Mouse (Mus musculus): Measurements from ENCODE around the gene Bricd5. TPM values are rescaled to one million over a fixed set of nuclear protein-coding genes. Genes with fewer than 3 reads are reported as not detected.

Gene Bricd5
- total RNA-seq, 2 experiments from 2014 or later = 0.38 TPM; not detected in 1

DNA sequence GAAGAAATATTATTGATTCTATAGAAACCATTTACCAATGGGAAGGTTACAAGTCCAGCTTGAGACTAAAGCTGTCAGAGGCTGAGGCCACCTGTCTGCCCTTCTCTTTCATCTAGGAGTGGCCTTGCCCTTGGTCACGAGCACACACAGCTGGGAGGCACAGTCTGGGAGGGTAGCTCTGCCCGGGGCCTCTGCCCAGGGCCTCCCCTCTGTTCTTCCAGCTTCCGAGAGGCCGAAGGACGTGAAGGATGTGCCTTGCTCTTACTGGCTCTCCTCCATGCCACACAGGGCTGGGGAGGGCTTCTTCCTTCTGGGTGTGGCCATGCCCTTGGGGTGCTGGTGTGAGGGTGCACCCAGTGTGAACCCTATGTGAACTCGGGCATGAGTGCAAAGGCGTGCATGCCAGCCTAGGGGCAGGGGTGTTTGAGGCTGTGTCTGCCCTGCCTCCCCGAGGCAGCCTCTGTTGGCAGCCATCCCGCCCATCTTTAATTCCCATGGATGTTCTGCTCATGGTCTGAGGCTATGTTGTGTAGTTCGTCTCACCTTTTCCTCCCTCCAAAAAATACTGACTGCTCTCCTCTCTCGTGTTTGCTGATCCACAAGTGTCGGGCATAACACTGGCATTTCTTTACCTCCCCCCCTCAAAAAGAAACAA, 34.2 kb downstream of the Bricd5 start:
- intact Hi-C loops (cut with DNase I) = no loop called here
- DNase-seq = no peak

DNA sequence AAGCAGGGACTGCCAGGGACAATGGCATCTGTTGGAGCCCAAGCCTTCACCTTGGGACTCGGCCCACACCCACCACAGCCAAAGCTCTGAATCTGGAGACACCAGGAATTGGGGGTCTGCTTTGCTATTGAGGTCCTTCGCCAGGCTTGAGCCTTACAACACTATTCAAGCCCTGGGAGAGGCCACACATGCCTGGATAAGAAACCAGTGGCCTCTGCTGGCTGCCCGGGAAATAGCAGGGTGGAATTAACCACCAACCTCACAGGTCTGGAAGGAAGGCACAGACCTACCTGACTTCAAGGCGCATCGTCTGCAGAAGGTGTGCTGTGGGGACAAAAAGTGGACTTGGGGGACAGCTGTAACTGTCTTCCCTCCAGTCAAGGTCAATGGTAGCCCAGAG, 39.9 kb downstream of the Bricd5 start:
- intact Hi-C loops (cut with DNase I) = loop anchor here (2.0 kb wide), 1 partner anchor 19 kb away; no protein-coding TSS in a partner anchor

DNA sequence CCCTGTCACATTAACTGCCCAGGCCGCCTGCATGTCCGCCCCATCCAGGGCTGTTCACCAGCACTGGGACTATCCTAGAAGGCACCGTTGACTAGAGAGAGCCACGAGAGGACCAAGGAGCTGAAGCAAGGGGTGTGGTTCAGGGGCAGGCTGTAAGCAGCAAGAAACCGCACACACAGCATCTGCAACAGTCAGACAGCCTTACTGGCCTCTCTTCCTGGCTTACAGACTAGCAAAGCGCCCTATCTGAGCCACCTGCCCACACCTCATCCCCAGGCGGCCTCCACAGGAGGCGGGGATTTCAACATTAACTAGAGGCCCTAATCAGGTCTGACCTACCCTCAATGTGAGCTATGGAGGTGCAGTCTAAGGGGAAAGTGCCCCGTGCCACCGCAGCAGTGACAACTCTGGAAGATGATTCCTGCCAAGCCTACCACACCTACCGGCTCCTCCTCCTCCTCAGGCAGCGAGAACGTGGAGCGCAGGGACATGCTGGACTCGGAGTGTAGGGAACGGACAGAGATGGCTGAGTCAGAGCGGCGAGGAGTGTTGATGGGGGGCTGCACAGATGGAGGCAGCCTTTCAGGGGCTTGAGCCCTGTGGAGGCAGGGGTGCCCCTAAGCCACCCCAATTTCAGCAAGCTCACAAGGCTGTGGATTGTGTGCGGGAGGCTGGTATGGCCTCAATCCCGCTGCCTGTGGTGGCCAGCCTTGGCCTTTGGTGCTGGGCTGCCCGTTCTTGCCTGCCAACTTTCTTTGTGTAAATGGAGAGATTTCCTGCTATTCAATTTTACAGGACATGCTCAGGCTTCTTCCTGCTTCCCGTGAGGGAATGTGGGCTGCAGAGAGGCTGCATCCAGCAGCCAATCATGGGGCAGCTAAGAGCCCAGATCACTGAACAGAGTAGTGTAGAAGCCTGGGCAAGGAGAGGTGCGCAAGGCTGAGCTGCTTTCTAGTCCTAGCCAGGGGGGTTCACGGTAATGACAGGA, 40.9 kb downstream of the Bricd5 start:
- intact Hi-C loops (cut with DNase I) = no loop called here
- DNase-seq = peak in 1 of 2 experiments; percentile 29

More for the DNA sequence above, 39.9 kb downstream of the Bricd5 start:
- peak; percentile 62 to 67 for DNase-seq

DNA sequence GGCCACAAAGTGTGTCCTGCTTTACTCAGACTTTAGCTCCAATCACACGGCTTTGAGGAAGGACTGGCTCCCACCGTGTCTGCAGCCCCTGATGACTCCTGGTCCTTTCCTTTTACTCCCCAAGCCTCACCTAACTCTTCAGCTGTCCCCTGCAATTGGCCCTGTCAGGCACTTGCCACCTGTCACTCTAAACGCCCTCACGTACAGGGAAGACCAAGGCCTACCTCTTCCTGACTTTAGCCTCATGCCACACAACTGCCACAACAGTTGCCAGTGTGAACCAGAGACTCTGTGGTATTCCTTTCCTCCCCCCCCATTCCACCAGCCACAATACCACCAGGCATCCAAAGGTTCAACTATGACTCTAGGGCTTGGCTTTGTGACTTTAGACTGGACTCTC, 46.8 kb downstream of the Bricd5 start:
- no peak for DNase-seq
- intact Hi-C loops (cut with DNase I) = no loop called here

DNA sequence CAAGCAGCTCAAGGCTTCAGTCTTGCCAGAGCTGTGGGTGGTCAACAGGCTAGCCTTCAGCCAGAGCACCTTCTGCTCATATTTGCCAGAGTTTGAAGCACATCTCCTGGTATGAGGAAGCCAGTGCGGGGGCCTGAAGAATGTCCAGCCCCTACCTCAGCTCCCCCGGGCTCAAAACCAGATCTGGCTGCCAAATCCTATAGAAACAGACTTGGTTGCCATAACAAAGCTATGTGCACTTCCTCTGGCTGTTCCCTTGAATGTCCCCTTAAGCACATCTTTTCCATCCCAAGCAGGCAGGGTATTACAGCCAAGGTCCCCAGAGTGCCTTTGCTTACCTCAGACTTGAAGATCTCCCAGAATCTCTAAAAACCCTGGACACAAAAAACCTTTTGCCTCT, 51.0 kb downstream of the Bricd5 start:
- DNase-seq = no peak
- intact Hi-C loops (cut with DNase I) = loop anchor here (5.0 kb wide), 1 partner anchor 42 kb away; no protein-coding TSS in a partner anchor

Other genes starting within 250 kb of the Bricd5 start
- 1 to 10 TPM; 2.7 to 4.8 TPM for gene Ccnf, start 222.4 kb upstream of the Bricd5 start, total RNA-seq (2021)
- gene Abca17, start 122.8 kb upstream of the Bricd5 start, total RNA-seq (2021) = not detected
- 10 to 100 TPM; 13.6 to 15.5 TPM for gene Abca3, start 121.9 kb upstream of the Bricd5 start, total RNA-seq (2021)
- 10 to 100 TPM; 69.6 to 73.5 TPM for gene Rnps1, start 59.3 kb upstream of the Bricd5 start, total RNA-seq (2021)
- gene Eci1, start 47.2 kb upstream of the Bricd5 start, total RNA-seq (2021) = 100 to 1,000 TPM; 428 to 461 TPM
- gene Dnase1l2, start 30.8 kb upstream of the Bricd5 start, total RNA-seq (2021) = 1 to 10 TPM; 2.0 to 2.3 TPM
- gene E4f1, start 3.6 kb upstream of the Bricd5 start, total RNA-seq (2021) = 10 to 100 TPM; 13.6 to 16.2 TPM
- 10 to 100 TPM; 43.2 to 43.4 TPM for gene Pgp, start 3.5 kb upstream of the Bricd5 start, total RNA-seq (2021)
- gene Mlst8, start 5.2 kb downstream of the Bricd5 start, total RNA-seq (2021) = 10 to 100 TPM in 1 of 2 experiments, 1 to 10 TPM in 1; 10.0 to 10.8 TPM
- gene Caskin1, start 14.7 kb downstream of the Bricd5 start, total RNA-seq (2021) = under 1 TPM; 0.10 to 0.43 TPM
- gene Traf7, start 54.1 kb downstream of the Bricd5 start, total RNA-seq (2021) = 10 to 100 TPM; 57.2 to 65.5 TPM
- under 1 TPM; 0.19 to 0.34 TPM for gene Rab26, start 60.3 kb downstream of the Bricd5 start, total RNA-seq (2021)
- 10 to 100 TPM; 58.0 to 63.2 TPM for gene Pkd1, start 76.0 kb downstream of the Bricd5 start, total RNA-seq (2021)
- gene Tsc2, start 158.7 kb downstream of the Bricd5 start, total RNA-seq (2021) = 10 to 100 TPM; 76.7 to 88.2 TPM
- gene Nthl1, start 158.8 kb downstream of the Bricd5 start, total RNA-seq (2021) = 1 to 10 TPM; 2.1 to 4.1 TPM
- 100 to 1,000 TPM; 134 TPM for gene Slc9a3r2, start 176.4 kb downstream of the Bricd5 start, total RNA-seq (2021)
- gene Npw, start 184.6 kb downstream of the Bricd5 start, total RNA-seq (2021) = not detected
- 10 to 100 TPM; 20.2 to 21.6 TPM for gene Zfp598, start 195.8 kb downstream of the Bricd5 start, total RNA-seq (2021)
- under 1 TPM in 1 of 2 experiments, not detected in 1; 0.12 TPM for gene Syngr3, start 216.1 kb downstream of the Bricd5 start, total RNA-seq (2021)
- 10 to 100 TPM; 15.9 to 16.2 TPM for gene Gfer, start 222.3 kb downstream of the Bricd5 start, total RNA-seq (2021)
- 1 to 10 TPM in 1 of 2 experiments, under 1 TPM in 1; 0.96 to 1.0 TPM for gene Noxo1, start 222.3 kb downstream of the Bricd5 start, total RNA-seq (2021)
- gene Tbl3, start 233.8 kb downstream of the Bricd5 start, total RNA-seq (2021) = 10 to 100 TPM; 16.8 to 19.5 TPM
- not detected for gene Rnf151, start 244.2 kb downstream of the Bricd5 start, total RNA-seq (2021)
- 100 to 1,000 TPM; 673 to 751 TPM for gene Rps2, start 244.2 kb downstream of the Bricd5 start, total RNA-seq (2021)

Measured in heart, postnatal 14 days (tissue).